Mouse (Mus musculus): ENCODE results near the gene Gpc6.

DNA sequence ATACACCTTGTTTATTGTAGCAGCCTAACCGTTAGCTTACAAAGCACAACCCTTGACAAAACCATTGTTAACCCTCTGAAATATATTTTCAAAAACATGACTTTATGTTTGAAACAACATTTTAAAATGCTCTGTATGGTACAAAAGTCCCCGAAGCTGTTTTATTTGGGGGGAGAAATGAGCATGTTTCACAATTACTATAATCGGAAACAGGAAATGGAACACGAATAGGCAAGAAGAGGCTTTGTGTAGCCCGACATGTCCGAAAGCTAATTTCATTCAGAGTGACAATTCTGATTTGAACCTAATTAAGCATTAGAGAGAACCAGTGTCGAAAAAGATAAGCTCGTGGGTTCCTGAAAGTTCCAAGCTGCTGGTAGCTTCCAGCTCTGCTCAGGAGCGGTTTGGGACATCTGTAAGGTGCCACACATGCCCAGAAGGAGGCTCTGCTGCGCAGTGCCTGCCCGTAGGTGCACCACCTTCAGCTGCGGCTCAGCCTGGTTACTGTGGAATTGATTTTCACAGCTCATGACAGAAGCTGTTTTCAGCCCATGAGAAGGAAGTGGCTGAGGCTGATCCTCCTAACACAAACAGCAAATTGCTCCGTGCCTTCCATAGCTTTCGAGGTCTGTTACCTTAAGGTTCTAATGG lies 12.9 kb downstream of the Gpc6 start:
- TF ChIP-seq CTCF (conservative IDR thresholded peaks at IDR 0.05 in 1 of 2, IDR thresholded peaks at IDR 0.05 in 1 of 2; ENCODE audit: low read depth in 2 of 2, low read length in 2 of 2) (peak in 1 of 2 experiments; percentile 73; a peak in 2 of 4 replicates), JUND (conservative IDR thresholded peaks at IDR 0.05; ENCODE audit: low read depth, low read length) (peak; percentile 81), ZMIZ1 (IDR thresholded peaks at IDR 0.05; ENCODE audit: low read depth, low read length) (no peak), MEF2A (IDR thresholded peaks at IDR 0.05; ENCODE audit: borderline replicate concordance, low read depth, low read length) (peak; percentile 69; the same call in 1 of the 2 replicates), POLR2A (IDR thresholded peaks at IDR 0.05; ENCODE audit: low read depth, low read length) (peak; percentile 45), MAFK (IDR thresholded peaks at IDR 0.05; ENCODE audit: insufficient replicate concordance, low read length) (no peak), RAD21 (IDR thresholded peaks at IDR 0.05; ENCODE audit: low read depth, low read length) (peak; percentile 73), CHD2 (IDR thresholded peaks at IDR 0.05; ENCODE audit: low read length) (0 out of 2 replicates have a peak, but pooled peaks have one; percentile 17), EP300 (IDR thresholded peaks at IDR 0.05; ENCODE audit: low read length) (peak; percentile 87), SIN3A (IDR thresholded peaks at IDR 0.05; ENCODE audit: low read length) (no peak; the same call in 1 of the 2 replicates), TCF12 (IDR thresholded peaks at IDR 0.05; ENCODE audit: low read depth, low read length) (no peak), MAX (IDR thresholded peaks at IDR 0.05; ENCODE audit: low read length) (peak; percentile 24), NRF1 (IDR thresholded peaks at IDR 0.05; ENCODE audit: low read depth, low read length) (peak; percentile 56; the same call in 1 of the 2 replicates), ZNF384 (IDR thresholded peaks at IDR 0.05; ENCODE audit: low read depth, low read length) (no peak)

Data from CH12.LX (cell line).